Mouse (Mus musculus) hematopoietic stem cell, adult 5-6 weeks (primary cell): ENCODE results near the gene Znrf1. TPM values are rescaled to one million over a fixed set of nuclear protein-coding genes. Genes with fewer than 3 reads are reported as not detected.
A peak's percentile ranks its signal among the peaks of the same experiment; 100 is the strongest.

ENCODE experiments used
- ATAC-seq, 2 experiments: fragments of 125-278 bp in 1 of 2; replicated peaks in 1 of 2; 2 replicates each; pipeline ENCODE4 v1.8.0; 2016 to 2017; ENCODE audit warnings: inconsistent platforms in 2 of 2, mild to moderate bottlenecking in 2 of 2, moderate number of reproducible peaks in 2 of 2, low read depth in 1 of 2, moderate TSS enrichment in 1 of 2; ENCODE audit not compliant: low FRiP score in 2 of 2, poor library complexity in 2 of 2, severe bottlenecking in 2 of 2, insufficient read depth in 1 of 2, low TSS enrichment in 1 of 2
- total RNA-seq: library from RNA; stranded (forward); fragments of 172-1452, 232-1000 nt; gene quantifications from 2 replicates; pipeline ENCODE4 v1.2.3, GENCODE M21; 2017

Gene Znrf1
- total RNA-seq, 1 experiment from 2014 or later, result 57.9 TPM

DNA sequence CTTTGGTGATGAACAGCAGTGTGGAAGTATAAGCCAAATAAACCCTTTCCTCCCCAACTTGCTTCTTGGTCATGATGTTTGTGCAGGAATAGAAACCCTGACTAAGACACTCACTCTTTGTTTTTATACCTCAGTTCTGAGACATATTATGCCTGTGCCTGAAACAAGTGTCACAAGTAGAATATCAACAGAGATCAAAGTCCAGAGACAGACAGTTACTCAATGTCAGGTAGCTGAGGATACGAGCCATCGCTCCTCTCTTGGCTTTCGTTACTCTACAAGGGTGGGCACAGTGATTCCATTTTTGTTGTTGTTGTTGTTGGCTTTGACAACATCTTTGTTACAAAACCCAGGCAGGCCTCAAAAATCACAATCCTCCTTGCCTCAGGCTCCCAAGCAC is 97.1 kb downstream of the Znrf1 start:
- ATAC-seq, result no peak

DNA sequence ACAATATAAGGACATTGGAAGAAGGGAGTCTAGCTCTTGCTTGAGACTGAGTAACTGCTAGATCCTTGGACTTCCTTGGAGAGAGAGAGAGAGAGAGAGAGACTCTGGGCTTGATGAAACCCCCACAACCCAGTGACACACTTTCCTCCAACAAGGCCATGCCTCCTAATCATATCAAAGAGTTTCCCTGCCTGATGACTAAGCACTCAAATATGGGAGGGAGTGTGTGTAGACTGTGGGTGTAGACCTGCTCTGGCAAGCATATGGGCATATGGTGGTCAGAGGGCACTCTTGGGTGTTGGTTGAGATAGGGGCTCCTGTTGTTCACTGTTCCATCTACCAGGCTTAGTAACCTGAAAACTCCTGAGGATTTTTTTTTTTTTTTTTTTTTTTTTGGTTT is 102.2 kb downstream of the Znrf1 start:
- no peak for ATAC-seq

DNA sequence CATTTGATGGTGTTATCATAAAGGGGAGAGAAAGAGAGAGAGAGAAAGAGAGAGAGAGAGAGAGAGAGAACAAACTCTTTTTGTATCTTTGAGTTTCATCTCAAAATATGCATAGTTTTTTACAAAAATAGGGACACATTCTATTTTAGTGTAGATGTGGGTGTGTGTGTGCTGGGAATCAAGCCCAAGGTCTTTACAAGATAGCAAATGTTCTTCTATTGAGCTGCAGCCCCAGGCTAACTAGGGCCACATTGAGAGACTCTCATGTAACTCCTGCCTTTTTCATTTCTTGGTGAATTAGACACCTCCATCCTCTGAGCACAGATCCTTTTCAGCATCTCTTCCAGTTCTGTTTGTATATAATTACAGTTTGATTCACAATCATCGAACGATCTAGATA is 105.2 kb downstream of the Znrf1 start:
- ATAC-seq, result no peak

- ATAC-seq, result peak; percentile 4 to 12; a peak in 1 of 4 replicates
Measured at GRCm38 (mm10) chr8:111642496-111642895, 106.6 kb downstream of the Znrf1 start.

DNA sequence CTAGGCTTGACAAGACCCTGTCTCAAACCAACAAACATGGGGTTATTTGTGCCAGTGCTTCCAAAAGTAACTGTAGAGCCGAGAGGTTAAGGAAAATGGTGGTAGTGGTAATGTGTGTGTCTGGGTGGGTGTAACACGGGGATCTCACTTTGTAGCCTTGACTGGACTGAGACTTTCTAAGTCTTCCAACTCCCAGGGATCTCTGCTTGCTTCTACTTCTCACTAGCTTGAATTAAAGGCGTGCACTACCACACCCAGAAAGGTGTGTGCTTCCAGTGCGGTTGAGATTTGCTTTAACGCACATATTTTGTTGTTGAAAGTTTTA is 107.0 kb downstream of the Znrf1 start:
- 0 out of 4 replicates have a peak, but pooled peaks of 1 of the 2 experiments have one; percentile 12 for ATAC-seq

- ATAC-seq, result peak; percentile 87 to 88
Measured at GRCm38 (mm10) chr8:111643264-111644141, 107.6 kb downstream of the Znrf1 start, which contains the start of gene Zfp1. Gene Zfp1, plus strand, starts transcription at chr8:111643401.

- ATAC-seq, result peak; percentile 76 to 77
Measured at GRCm38 (mm10) chr8:111644286-111645051, 108.6 kb downstream of the Znrf1 start.

DNA sequence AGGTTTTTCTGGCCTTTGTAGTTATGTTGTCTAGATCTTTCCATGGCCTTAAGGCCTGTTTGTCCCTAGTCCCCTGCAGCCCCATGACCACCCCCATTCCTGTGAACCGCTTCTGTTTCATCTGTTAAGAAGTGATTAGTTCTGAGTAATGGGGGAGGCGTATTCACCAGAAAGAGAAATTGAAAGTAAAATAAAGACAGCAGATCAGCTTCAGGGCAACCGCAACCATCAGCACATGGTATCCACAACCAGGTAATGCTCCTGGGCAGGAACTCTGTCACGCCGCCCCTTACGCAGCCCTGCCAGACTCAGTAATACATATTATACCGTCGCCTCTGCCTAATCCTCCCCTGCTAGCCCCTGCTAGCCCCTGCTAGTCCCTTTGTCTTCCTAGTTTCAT is 109.8 kb downstream of the Znrf1 start:
- ATAC-seq, result no peak

DNA sequence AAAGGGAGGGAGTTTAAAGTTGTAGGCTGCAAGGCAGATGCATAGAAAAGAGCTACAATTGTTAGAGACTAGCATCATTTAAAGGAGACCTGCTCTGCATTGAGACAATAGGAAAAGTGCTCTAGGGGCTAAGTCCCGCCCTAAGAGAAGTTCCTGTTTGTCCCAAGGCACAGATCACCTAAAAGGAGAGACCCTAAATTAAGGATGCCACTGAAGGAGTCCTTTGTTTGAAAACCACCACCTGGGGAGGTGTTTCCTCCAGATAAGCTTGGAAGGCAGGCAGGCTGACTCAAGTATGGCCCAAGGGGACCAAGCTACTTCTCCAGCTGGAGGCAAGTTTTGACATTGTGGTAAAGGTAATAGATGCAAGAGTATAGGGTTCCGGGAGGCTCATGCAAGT is 112.9 kb downstream of the Znrf1 start:
- peak; percentile 30 to 35 for ATAC-seq

DNA sequence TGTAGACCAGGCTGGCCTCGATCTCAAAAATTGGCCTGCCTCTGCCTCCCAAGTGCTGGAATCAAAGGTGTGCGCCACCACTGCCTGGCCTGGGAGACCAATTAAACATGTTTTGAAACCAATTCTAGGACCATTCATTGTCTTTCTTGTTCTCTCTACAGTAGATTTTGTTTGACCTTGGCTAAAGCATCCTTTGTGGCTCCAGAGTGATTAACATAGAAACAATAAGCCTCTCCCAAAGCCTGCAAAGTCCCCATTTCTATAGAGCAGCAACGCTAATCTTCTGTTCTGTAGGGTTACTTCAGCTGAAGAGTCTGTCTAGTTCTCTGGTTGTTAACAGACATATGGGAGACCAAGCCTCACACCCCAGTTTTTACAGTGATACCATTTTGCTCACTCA is 114.8 kb downstream of the Znrf1 start:
- ATAC-seq, result no peak

- no peak for ATAC-seq
Measured at GRCm38 (mm10) chr8:111653524-111653923, 117.6 kb downstream of the Znrf1 start.

GRCm38 (mm10) chr8:111657312-111657854 is 121.5 kb downstream of the Znrf1 start:
- 0 out of 4 replicates have a peak, but pooled peaks of 1 of the 2 experiments have one; percentile 2 for ATAC-seq

DNA sequence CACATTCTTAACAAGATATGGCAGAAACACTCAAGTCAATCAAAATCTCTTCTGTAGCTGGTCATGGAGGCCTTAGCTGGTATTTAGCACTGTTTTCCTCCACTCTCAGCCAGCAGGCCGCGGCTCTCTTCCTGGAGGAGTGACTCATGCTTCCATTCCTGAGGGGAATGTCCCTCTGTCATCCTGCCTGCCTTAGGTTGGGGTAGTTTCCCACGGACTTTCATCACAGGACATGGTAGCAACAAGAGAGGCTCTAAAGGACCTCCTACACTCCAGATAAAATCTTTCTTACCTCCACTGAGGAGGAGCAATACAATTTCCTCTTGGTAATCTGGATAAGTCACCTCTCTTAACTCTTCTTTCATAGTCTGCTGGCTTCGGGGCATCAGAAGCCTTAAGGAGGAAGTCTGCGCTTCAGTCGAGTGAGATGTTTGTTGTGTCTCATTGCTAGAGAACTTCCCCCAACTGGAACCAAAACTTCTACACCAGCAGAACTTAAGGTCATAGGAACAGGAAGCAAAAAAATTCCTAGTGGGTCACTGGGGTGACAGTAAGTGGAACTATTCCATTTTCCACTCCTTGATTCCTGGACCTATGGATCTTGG is 123.0 kb downstream of the Znrf1 start:
- no peak for ATAC-seq

GRCm38 (mm10) chr8:111662473-111662872 is 126.6 kb downstream of the Znrf1 start:
- ATAC-seq, result peak; percentile 84 to 91

DNA sequence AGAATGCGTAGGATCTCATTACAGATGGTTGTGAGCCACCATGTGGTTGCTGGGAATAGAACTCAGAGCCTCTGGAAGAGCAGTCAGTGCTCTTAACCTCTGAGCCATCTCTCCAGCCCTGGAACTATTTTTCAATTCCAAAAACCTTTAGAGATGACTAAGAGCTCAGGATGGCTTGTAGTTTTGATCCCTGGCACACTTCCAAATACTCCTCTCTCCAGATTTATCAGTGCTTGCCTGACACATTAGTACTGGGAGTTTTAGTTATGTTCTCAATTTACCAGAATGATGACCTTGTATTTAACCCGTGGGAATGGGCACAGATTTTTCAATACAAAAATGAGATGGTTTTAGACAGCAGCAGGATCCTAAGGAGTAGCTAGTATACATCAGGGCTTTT is 130.9 kb downstream of the Znrf1 start:
- ATAC-seq, result no peak
